Mouse (Mus musculus) gastrocnemius, postnatal 4 days (tissue): ENCODE measurements around the gene Ier5. TPM values are rescaled to one million over a fixed set of nuclear protein-coding genes. Genes with fewer than 3 reads are reported as not detected.

Source experiments
- DNase-seq, 2 experiments: peaks; one replicate each; pipeline ENCODE4 v3.0.0; 2021 to 2022; ENCODE audit warnings: low spot score in 2 of 2, mixed read lengths in 2 of 2
- total RNA-seq, 2 experiments: library from RNA; stranded (reverse); gene quantifications; 2 replicates each; pipeline ENCODE4 v1.2.3; 2021

The Ier5 gene
- total RNA-seq, 2 experiments from 2014 or later: 10.4 to 12.5 TPM

GRCm38 (mm10) chr1:155102631-155103030, 3.2 kb upstream of the Ier5 start:
- DNase-seq: no peak

GRCm38 (mm10) chr1:155098486-155099279, 753 bp downstream of the Ier5 start:
- DNase-seq: peak; percentile 42 to 70

GRCm38 (mm10) chr1:155097931-155098485, 1.4 kb downstream of the Ier5 start:
- peak in 1 of 2 experiments; percentile 42 for DNase-seq

GRCm38 (mm10) chr1:155097354-155097753, 2.1 kb downstream of the Ier5 start:
- DNase-seq: no peak

GRCm38 (mm10) chr1:155096620-155097261, 2.7 kb downstream of the Ier5 start:
- no peak for DNase-seq

GRCm38 (mm10) chr1:155093971-155094707, 5.3 kb downstream of the Ier5 start:
- no peak for DNase-seq

GRCm38 (mm10) chr1:155093145-155093791, 6.2 kb downstream of the Ier5 start:
- DNase-seq: peak in 1 of 2 experiments; percentile 39

- peak; percentile 67 to 81 for DNase-seq
Observed at GRCm38 (mm10) chr1:155091842-155092800, 7.3 kb downstream of the Ier5 start.

- DNase-seq: peak in 1 of 2 experiments; percentile 41
Observed at GRCm38 (mm10) chr1:155091374-155091841, 8.0 kb downstream of the Ier5 start.

- no peak for DNase-seq
Observed at GRCm38 (mm10) chr1:155090736-155091135, 8.7 kb downstream of the Ier5 start.

GRCm38 (mm10) chr1:155090327-155090726, 9.1 kb downstream of the Ier5 start:
- no peak for DNase-seq

GRCm38 (mm10) chr1:155088847-155089603, 10.4 kb downstream of the Ier5 start:
- DNase-seq: no peak

- DNase-seq: no peak
Observed at GRCm38 (mm10) chr1:155088046-155088445, 11.4 kb downstream of the Ier5 start.

- no peak for DNase-seq
Observed at GRCm38 (mm10) chr1:155086893-155087292, 12.5 kb downstream of the Ier5 start.

- no peak for DNase-seq
Observed at GRCm38 (mm10) chr1:155086416-155086815, 13.0 kb downstream of the Ier5 start.

GRCm38 (mm10) chr1:155084839-155085238, 14.6 kb downstream of the Ier5 start:
- DNase-seq: no peak

- peak; percentile 89 to 94 for DNase-seq
Observed at GRCm38 (mm10) chr1:155083271-155084265, 15.9 kb downstream of the Ier5 start.

GRCm38 (mm10) chr1:155082965-155083268, 16.5 kb downstream of the Ier5 start:
- DNase-seq: no peak
